Mouse (Mus musculus) liver, embryonic 16.5 days (tissue): ENCODE data around the gene Dixdc1. TPM values are rescaled to one million over a fixed set of nuclear protein-coding genes. Genes with fewer than 3 reads are reported as not detected.

Experiments used
- ATAC-seq: fragments of 200-750 bp; cut with Nextera tagmentation; 2 replicates; pipeline ENCODE4 v1.8.0; 2017; ENCODE audit warnings: low read depth, mild to moderate bottlenecking, moderate number of reproducible peaks, moderate library complexity
- H3K27ac ChIP-seq: fragments of 300-500 bp; sonication (generic); 2 replicates; pipeline ENCODE4 v1.5.1; 2014; ENCODE audit warnings: mild to moderate bottlenecking, low read length
- H3K27me3 ChIP-seq: fragments of 300-500 bp; sonication (generic); 2 replicates; pipeline ENCODE4 v1.6.1; 2014; ENCODE audit warnings: low read depth, low read length, mixed read lengths; ENCODE audit not compliant: control insufficient read depth, insufficient read depth
- H3K36me3 ChIP-seq: fragments of 300-500 bp; sonication (generic); 2 replicates; pipeline ENCODE4 v1.6.1; 2014; ENCODE audit warnings: mild to moderate bottlenecking; ENCODE audit not compliant: control insufficient read depth, insufficient read depth
- H3K4me1 ChIP-seq: fragments of 300-500 bp; sonication (generic); 2 replicates; pipeline ENCODE4 v1.6.1; 2014; ENCODE audit warnings: low read depth, low read length, mixed read lengths; ENCODE audit not compliant: control insufficient read depth
- H3K4me2 ChIP-seq: fragments of 300-500 bp; sonication (generic); 2 replicates; pipeline ENCODE4 v1.6.1; 2014; ENCODE audit warnings: low read depth, low read length, mixed read lengths
- H3K4me3 ChIP-seq: fragments of 300-500 bp; sonication (generic); 2 replicates; pipeline ENCODE4 v1.5.1; 2014; ENCODE audit warnings: low read depth, mild to moderate bottlenecking, low read length
- H3K9ac ChIP-seq: fragments of 300-500 bp; sonication (generic); 2 replicates; pipeline ENCODE4 v1.6.1; 2014; ENCODE audit warnings: low read depth, low read length
- H3K9me3 ChIP-seq: fragments of 300-500 bp; sonication (generic); replicated peaks from 2 replicates; pipeline ENCODE4 v1.6.1; 2016; ENCODE audit warnings: low read length; ENCODE audit not compliant: control insufficient read depth
- WGBS: fragments of 180-500 bp; shearing (Covaris S2); extraction: QIAGEN DNeasy Blood & Tissue Kit; methylation state at CpG from one replicate; pipeline ENCODE4 v1.1.7; 2014; ENCODE audit not compliant: insufficient replicate concordance; 5-methylcytosine and 5-hydroxymethylcytosine counted together
- polyA plus RNA-seq: library from polyadenylated mRNA; unstranded; fragments of >200 nt; fragmentation: Nextera tagmentation; extraction: Ambion mirVana; gene quantifications from 2 replicates; pipeline ENCODE4 v1.2.1, GENCODE M21; 2015

Dixdc1 gene
- polyA plus RNA-seq, 1 experiment from 2014 or later = 2.7 TPM

DNA sequence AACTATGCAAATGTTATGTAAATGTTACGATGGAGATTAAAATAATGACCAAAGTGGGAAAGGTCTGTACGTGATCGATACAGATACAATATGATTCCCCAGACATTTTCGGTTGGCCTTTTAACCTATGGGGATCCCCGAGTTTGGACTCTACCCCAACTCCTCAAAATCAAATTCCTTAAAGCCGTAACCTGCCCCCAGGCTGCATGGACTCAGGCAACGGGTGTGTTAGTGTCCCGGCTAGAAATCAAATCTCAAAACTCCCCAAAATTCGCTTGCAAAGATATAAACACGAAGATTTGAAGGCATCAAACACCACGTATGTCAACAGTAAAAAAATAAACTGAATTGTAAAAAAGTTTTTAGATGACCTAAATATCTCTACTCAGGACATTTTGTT lies 123.2 kb downstream of the Dixdc1 start:
- Histone ChIP-seq H3K27me3 (no peaks in the 10 kb centered on the region), H3K4me1 (peaks cover 8% of the 10 kb centered on the region), H3K36me3 (peaks cover 17% of the 10 kb centered on the region), H3K4me2 (peak overlapping the region; percentile 79), H3K27ac (no peak overlapping the region; the same call in 1 of the 2 replicates), H3K4me3 (peak overlapping the region; percentile 98), H3K9ac (peak overlapping the region; percentile 95), H3K9me3 (no peaks in the 10 kb centered on the region)
- ATAC-seq = no peak
- WGBS = 28% methylated on average over 11 of the region's 11 CpGs

Other genes starting within 250 kb of the Dixdc1 start
- 0.27 and 0.51 TPM in 2 replicates for gene Plet1, start 245.0 kb downstream of the Dixdc1 start, polyA plus RNA-seq
- 30.1 and 30.5 TPM in 2 replicates for gene Pts, start 210.8 kb downstream of the Dixdc1 start, polyA plus RNA-seq
- 12.0 and 13.3 TPM in 2 replicates for gene Il18, start 184.7 kb downstream of the Dixdc1 start, polyA plus RNA-seq
- gene Bco2, start 184.3 kb downstream of the Dixdc1 start, polyA plus RNA-seq = 0.50 and 0.87 TPM in 2 replicates
- not detected in 2 replicates for gene Tex12, start 178.2 kb downstream of the Dixdc1 start, polyA plus RNA-seq
- gene Sdhd, start 135.7 kb downstream of the Dixdc1 start, polyA plus RNA-seq = 308 and 319 TPM in 2 replicates
- 141 and 164 TPM in 2 replicates for gene Timm8b, start 135.6 kb downstream of the Dixdc1 start, polyA plus RNA-seq
- gene Pih1d2, start 122.2 kb downstream of the Dixdc1 start, polyA plus RNA-seq = 0.55 and 0.90 TPM in 2 replicates
- 5.8 and 5.9 TPM in 2 replicates for gene Nkapd1, start 122.1 kb downstream of the Dixdc1 start, polyA plus RNA-seq
- 21.6 and 22.5 TPM in 2 replicates for gene Dlat, start 79.7 kb downstream of the Dixdc1 start, polyA plus RNA-seq
- 4.6 and 5.2 TPM in 2 replicates for gene 2310030G06Rik, start 7.0 kb upstream of the Dixdc1 start, polyA plus RNA-seq
- 9.9 and 16.1 TPM in 2 replicates for gene Cryab, start 11.8 kb upstream of the Dixdc1 start, polyA plus RNA-seq
- 1.7 and 2.7 TPM in 2 replicates for gene Hspb2, start 12.8 kb upstream of the Dixdc1 start, polyA plus RNA-seq
- gene Fdxacb1, start 28.7 kb upstream of the Dixdc1 start, polyA plus RNA-seq = 7.8 and 7.9 TPM in 2 replicates
- gene Alg9, start 35.5 kb upstream of the Dixdc1 start, polyA plus RNA-seq = 12.6 and 13.2 TPM in 2 replicates
- gene 1110032A03Rik, start 36.0 kb upstream of the Dixdc1 start, polyA plus RNA-seq = 19.6 and 22.6 TPM in 2 replicates
- 59.4 and 63.0 TPM in 2 replicates for gene Ppp2r1b, start 105.8 kb upstream of the Dixdc1 start, polyA plus RNA-seq